Mouse (Mus musculus) heart, postnatal 4 days (tissue): ENCODE data around the gene Smarca2. TPM values are rescaled to one million over a fixed set of nuclear protein-coding genes. Genes with fewer than 3 reads are reported as not detected.
A peak's percentile ranks its signal among the peaks of the same experiment; 100 is the strongest.

ENCODE experiments used
- DNase-seq: peaks from one replicate; pipeline ENCODE4 v3.0.0; 2021
- total RNA-seq, 2 experiments: library from RNA; stranded (reverse); gene quantifications; 2 replicates each; pipeline ENCODE4 v1.2.3; 2021

The Smarca2 gene
- 10 to 100 TPM; 56.7 to 57.4 TPM for total RNA-seq

GRCm38 (mm10) chr19:26604755-26605300, at the start of gene Smarca2:
Smarca2 (plus strand) TSS chr19:26605050.
- DNase-seq, result peak; percentile 97

- DNase-seq, result no peak
Observed at GRCm38 (mm10) chr19:26564850-26565249, 40.0 kb upstream of the Smarca2 start.

DNA sequence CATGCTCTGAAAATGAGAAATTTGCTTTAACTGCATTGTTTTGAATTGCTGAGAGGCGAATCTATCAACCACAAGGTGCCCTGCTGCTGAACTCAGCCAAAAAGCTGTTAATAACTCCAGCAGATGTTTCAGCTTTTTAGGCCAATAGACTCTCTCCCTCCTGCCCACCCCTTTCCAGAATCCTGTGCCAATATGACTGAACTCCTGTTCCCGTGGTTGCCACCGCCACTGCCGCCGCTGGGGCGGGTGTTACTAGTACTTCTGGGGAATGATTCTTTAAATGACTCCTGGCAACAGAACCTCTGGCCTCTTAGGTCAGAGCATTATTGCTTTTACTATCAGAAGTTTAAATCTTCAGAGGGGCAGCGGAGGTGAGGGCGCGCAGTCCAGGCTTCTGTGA, 38.7 kb upstream of the Smarca2 start:
- no peak for DNase-seq

DNA sequence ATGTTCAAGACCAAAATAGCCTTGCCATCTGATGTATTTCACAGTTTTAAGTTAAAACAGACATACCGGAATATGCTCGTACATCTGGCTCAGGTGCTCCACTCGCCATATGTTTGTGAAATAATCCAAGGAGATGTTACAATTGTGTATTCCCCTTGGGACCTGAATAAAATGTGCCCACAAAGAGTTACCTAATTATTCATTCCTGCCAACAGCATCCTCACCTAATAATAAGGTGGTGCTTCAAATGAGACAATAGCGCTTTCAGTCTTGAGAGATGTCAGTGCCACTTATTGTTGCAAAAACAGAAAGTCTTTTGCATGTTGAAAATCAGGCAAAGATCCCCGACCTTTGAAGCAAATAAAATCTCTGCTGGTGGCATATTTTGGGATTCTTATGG, 36.6 kb upstream of the Smarca2 start:
- DNase-seq, result no peak

GRCm38 (mm10) chr19:26568941-26569340, 35.9 kb upstream of the Smarca2 start:
- DNase-seq, result no peak

- no peak for DNase-seq
Observed at GRCm38 (mm10) chr19:26569461-26569860, 35.4 kb upstream of the Smarca2 start.

DNA sequence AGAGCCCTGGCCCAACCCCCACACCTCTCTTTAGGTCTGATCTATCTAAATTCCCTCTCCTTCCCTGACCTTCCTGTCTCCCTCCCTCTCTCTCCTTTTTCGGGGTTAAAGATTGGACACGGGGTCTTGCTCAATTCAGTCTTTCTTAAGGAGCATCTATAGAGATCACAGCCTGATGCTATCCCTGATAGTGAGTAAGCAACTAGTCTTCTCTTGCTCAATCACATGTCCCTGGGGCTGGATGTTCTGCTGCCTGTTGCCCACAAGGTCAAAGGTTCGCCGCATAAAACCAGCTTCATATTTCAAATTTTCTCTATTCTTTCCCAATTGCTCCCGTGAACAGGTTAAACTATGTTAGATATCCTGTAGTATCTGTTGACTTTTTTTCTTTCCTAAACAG, 25.2 kb upstream of the Smarca2 start:
- no peak for DNase-seq

DNA sequence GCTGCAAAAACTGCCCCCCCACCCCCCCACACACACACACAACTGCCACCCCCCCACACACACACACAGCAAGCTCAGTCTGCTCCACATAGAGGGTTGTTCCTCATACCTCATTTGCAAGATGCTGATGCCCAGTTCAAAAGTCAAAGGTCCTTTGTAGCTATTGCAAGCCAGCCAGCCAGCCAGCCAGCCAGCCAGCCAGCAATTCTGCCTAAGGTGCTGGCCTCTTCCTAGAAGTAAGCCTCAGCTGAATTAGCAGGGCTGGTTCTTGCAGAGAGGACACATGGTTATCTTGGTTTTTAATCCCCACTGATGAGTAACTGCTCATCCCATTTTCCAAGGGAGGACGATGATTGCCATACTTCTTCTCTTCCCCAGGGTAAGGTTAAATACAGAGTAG, 24.8 kb upstream of the Smarca2 start:
- DNase-seq, result no peak

DNA sequence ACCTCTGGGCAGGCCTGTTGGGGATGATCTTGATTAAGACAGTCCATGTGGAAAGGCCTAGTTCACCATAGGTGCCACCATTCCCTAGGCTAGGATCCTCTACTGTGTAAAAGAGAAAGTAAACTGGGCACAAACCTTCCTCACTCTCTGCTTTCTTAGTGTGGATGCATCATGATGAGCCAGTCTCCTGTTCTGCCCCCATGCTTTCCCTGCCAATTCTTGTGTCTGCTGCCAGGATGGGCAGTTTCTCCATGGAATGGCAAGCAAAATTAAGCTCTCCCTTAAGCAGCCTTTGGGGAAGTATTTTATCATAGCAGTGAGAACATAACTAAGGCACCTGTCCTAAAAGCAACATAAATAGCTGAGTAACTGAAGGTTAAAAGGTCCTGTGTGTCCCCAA, 10.2 kb upstream of the Smarca2 start:
- DNase-seq, result no peak

DNA sequence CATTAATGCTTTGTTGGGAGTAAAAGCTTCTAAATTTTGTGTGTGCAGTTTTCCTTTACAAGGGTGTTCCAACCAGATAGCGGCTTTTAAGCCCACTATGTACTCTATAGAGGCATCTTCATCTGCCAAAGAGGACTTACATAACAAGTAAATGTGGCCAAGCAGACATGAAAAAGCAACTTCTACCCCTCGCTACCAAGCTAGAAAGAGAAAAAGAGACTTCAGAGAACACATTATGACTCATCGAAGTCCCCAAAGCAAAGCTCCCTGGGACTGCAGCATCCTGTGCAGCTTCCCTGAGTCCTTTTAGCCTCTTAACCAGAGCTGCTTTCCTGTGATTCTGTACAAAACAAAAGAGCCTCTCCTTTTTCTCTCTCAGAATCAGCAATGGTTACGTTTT, 3.4 kb upstream of the Smarca2 start:
- no peak for DNase-seq

DNA sequence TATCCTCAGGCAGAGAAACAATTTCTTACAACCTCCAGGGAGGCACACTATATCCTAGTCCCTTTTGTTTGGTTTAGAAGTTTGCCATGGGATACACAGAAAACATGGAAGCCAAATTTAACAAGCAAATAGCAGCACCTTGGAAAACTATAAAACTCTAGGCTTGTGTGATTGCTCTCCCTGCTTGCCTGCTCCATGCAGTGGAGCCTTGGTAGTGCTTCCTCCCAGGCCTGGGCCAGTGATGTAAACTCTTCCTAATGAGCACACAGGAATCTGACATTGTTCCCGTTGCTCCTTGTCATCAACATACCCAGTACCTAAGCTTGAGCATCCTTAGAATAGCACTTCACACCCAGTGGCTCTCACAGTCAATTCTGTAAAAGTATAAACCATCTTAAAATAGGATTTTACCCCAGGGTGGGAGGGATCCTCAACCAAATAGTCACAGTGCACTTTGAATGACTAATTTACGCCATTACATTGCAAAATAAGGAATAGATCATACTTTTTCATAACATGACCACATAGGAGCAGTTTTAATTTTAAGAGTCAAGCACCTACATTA, 1.5 kb upstream of the Smarca2 start:
- DNase-seq, result no peak

GRCm38 (mm10) chr19:26603906-26604754, 720 bp upstream of the Smarca2 start:
- DNase-seq, result no peak

- peak; percentile 67 for DNase-seq
Observed at GRCm38 (mm10) chr19:26605438-26606320, 829 bp downstream of the Smarca2 start.

GRCm38 (mm10) chr19:26606321-26607155, 1.7 kb downstream of the Smarca2 start:
- DNase-seq, result peak; percentile 68

DNA sequence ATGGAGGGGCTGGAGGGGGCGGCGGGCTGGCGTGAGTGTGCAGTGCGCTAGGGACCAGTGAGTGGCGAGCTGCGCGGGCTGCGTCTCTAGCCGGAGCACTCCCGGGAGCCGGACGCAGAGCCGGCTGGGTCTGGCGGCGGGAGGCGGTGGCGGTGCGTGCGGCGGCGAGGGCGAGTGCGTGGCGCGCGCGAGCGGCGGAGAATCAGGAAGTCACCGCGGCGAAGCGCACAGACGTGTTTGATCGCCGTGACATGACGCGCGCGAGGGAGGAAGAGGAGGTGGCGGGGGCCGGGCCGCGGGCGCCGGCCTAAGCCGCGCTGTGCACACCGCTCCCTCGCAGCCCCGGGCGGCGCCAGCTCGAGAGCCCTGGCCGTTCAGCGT, 2.3 kb downstream of the Smarca2 start:
- peak; percentile 80 for DNase-seq

GRCm38 (mm10) chr19:26607551-26608433, 2.9 kb downstream of the Smarca2 start:
- peak; percentile 58 for DNase-seq

- DNase-seq, result no peak
Observed at GRCm38 (mm10) chr19:26608434-26608812, 3.6 kb downstream of the Smarca2 start.

GRCm38 (mm10) chr19:26609637-26610036, 4.8 kb downstream of the Smarca2 start:
- no peak for DNase-seq

- no peak for DNase-seq
Observed at GRCm38 (mm10) chr19:26612995-26613394, 8.1 kb downstream of the Smarca2 start.

- no peak for DNase-seq
Observed at GRCm38 (mm10) chr19:26613665-26614064, 8.8 kb downstream of the Smarca2 start.

DNA sequence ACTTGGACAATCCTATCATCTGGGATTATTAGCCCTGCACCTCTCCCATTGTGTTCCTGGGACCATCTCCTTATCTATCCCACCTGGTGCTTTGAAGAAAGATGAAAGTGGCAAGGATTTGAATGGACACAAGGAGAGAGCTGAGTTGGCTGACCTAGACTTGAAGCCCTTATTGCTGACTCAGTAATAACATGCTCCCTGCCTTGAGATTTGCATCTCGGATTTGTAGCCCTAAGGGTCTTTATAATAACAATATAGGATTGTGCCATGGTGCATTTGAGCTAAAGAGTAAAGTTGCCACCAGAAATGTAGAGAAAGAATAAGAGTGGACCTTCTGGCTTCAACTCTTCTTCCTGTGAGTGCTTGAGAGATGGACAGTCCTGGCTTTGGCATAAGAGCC, 11.4 kb downstream of the Smarca2 start:
- no peak for DNase-seq
